Mouse (Mus musculus): ENCODE data around the gene Gm47841.

Gm47841 gene

GRCm38 (mm10) chr15:101039651-101040050, 7.5 kb downstream of the Gm47841 start:
- peak; percentile 60 for DNase-seq

GRCm38 (mm10) chr15:101028960-101029359, 18.2 kb downstream of the Gm47841 start:
- DNase-seq, result no peak

GRCm38 (mm10) chr15:101011352-101011751, 35.8 kb downstream of the Gm47841 start:
- no peak for DNase-seq

- peak; percentile 23 for DNase-seq
Observed at GRCm38 (mm10) chr15:101008386-101009010, 38.7 kb downstream of the Gm47841 start.

GRCm38 (mm10) chr15:101007236-101007635, 40.0 kb downstream of the Gm47841 start:
- no peak for DNase-seq

- peak; percentile 69 for DNase-seq
Observed at GRCm38 (mm10) chr15:101006251-101007040, 40.8 kb downstream of the Gm47841 start.

- no peak for DNase-seq
Observed at GRCm38 (mm10) chr15:101005717-101006116, 41.5 kb downstream of the Gm47841 start.

GRCm38 (mm10) chr15:101004538-101004937, 42.7 kb downstream of the Gm47841 start:
- DNase-seq, result no peak

GRCm38 (mm10) chr15:101002466-101002865, 44.7 kb downstream of the Gm47841 start:
- DNase-seq, result no peak

- no peak for DNase-seq
Observed at GRCm38 (mm10) chr15:101001685-101002084, 45.5 kb downstream of the Gm47841 start.

- peak; percentile 55 for DNase-seq
Observed at GRCm38 (mm10) chr15:100997090-100997489, 50.1 kb downstream of the Gm47841 start.
